Mouse (Mus musculus): ENCODE data around the gene Gm9887.
"Not testable (repeated sequence)": the region's sequence is repeated elsewhere in the genome, so short reads cannot be mapped to it uniquely, and the experiment has no call there.

Gene Gm9887

DNA sequence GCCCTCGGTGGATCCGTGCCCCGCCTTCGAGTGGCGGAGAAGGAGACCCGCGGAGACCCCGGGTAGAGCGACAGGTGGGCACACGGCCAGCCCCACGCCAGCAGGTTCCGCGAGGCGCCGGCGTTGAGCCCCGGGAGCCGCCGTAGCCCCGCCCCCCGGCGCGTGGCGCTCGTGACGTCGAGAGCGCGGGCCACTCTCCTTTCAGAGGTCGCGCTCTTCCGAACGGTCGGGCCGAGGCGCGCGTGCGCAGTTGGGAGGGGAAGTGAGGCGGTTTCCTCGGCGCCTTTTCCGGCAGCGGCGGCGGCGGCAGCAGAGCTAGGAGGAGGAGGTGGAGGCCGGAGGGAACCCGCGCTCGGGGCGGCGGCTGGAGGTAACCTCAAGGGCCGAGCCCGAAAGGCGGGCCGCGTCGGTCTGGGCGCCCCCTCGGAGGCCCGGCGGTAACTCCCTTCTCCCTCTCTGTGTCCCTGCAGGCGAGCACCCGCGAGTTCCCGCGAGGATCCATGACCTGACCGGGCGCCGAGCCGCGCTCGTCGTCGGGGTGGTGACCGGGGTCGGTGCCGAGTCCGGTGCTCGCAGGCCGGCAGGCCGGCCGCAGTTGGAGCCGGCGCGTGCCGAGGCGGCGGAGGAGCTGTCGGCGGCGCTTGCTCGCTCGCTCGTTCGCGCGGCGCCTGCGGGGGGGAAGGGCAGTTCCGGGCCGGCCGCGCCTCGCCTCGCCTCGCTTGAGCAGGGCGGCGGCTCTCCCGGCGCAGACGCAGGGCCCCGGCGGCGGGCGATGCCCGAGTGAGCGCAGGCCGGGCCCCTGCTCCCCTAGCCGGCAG lies at the start of gene Gm9887, which contains the start of gene Arf6:
Gene Gm9887, minus strand, starts transcription at position 605 of the 818 bp plus-strand sequence.
Gene Arf6, plus strand, starts transcription at position 297 of the 818 bp plus-strand sequence.
- peak; percentile 98 for DNase-seq

DNA sequence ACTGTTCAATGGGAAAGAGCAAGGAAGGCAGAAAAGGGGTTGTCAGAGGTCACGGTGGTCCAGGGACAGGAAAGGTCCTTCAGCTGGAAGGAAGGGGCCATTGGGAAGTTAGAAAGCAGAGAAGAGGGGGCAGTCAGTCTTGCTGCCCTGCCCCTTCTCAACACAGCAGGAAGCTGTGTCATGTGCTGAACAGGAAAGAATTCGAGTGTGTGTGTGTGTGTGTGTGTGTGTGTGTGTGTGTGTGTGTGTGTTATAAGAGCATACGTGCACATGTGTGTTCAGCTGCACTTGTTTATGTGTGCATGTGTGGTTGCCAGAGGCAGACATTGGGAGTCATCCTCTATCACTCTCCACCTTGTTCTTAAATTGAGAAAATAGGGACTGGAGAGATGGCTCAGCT lies 48.5 kb upstream of the Gm9887 start:
- no peak for DNase-seq

GRCm38 (mm10) chr12:69419606-69420005 lies 47.3 kb upstream of the Gm9887 start:
- DNase-seq, result no peak

DNA sequence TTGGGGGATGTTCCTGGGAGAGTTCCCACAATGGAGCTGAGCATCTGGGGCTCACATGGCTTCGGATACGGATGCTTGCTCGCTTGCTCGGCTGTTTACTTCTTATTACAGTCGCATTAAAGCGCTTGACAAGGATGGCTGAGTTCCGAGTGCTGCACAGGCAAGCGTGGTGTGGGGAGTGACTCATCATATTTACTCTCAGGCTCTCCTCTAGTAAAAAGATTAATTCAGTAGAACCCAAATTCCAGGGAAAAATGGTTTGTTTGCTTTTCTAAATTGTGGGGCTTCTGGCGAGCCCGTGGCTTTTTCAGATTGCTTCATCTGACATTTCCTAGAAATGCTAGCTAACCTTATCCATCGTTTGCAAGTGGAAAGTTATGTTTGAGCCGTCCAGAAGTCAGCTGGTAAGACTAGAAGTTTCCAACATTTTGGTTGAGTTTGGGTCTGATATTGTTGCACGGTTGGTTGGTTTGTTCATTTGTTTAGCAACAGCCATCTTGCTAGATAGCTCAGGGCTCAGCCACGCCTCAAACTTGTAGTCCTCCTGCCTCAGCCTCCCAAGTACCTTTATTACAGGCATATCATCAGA lies 46.9 kb upstream of the Gm9887 start:
- no peak for DNase-seq

DNA sequence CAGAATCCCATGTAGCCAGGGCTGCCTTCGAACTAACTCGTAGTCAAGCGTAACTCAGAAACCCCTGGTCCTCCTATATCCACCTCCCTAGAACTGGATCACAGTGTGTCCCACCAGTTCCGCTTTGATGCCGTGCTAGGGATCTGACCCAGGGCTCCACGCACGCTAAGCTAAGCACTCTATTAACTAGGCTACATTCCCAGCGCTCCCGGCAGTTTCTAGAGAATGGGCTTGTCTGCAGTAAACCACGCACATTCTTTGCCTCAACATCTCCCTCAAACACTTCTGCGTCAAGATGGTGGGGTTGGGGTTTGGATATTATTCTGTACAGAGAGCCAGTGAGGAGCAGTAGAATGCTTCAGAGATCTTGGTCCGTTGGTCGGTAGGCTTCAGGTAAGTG lies 46.3 kb upstream of the Gm9887 start:
- DNase-seq, result no peak

DNA sequence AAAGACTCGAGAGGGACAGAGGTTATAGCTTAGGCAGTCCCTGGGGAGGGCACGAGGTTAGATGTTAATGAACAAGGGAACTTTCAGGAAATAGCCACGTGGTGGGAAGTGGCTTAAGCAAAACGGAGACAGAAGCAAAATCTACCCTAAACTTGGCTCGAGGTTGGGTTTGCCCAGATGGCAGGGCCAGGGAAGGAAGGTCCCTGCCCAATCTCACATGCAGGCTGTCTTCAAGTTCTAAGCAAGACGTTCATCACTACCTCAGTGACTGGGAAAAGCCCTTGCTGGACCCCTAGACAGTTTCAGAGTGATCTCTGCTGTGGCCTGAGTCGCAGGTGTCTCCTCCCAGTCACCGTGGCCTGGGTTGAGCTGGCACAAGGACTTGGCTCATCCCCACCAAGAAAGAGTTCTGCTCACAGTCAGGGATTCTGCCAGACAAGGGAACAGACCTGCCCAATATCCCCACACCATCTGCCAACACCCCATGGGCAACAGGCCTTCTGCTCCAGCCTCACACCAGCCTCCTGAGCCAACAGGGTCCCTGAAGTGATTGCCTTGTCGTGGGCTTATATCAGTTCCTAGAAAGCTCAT lies 45.5 kb upstream of the Gm9887 start:
- DNase-seq, result no peak

DNA sequence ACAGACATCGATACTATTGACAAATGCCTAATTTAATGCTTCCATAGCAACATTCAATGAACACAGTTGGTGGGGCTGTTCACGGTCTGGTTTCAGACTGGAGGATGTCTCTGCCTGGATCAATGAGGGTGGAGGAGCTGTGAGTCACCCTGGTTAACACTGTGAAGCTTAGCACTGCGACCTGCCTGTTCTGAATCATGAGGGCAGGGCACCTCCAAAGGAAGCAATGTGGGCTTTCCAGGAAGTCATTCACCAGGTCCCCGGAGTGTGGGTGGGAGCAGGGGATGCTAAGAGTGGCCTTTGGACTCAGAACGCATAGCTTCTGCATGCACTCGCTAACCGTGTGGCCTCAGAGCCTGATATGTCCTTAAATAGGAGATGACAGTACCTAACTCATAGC lies 44.5 kb upstream of the Gm9887 start:
- no peak for DNase-seq

DNA sequence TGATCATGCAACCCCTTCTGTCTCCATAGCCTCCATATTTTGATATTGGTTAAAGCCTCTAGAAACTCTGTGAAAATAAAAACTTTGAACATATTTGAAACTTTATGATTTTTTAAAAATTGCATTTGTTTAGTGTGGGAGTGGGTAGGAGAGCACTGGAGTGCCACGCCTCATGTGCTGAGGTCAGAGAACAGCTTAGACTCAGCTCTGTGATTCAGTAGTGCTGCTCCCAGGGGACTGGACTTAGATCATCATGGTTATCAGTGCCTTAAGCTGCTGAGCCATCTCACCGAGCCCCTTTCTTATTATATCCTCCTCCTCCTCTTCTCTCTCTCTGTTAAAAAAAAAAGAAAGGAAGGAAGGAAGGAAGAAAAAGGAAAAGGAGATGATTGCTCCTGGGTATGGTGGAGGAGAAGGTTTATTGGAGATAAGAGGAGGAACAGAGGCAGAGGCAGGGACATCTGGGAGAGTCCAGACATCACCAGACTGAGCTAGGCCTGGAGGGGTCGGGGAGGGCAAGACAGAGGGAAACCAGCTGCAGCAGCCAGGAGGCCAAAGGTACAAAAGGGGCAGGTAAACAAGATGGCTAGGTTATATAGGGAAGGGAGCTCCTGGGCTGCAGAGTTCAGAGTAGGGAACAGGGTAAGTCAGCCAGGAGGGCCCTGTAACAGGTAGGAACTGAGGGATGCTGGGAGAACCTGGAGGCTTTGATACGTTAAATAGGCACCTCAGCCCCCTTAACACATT lies 42.7 kb upstream of the Gm9887 start:
- no peak for DNase-seq

DNA sequence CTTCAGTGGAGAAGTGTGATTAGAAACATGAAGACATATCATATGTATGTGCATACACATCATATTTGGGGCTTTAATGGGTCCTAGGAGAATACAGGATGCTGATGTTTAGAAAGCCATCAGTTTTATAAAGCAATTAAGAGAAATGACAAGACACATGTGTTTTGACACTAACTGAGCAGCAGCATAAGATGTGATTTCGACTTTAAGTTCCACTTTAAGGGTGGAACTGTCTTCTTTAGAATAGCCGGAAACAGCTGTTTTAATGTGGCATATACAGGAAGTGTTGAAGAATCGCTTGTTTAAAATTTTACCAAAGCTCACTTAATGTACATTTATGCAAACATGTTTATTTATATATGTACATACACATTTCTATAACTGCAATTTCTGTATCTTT lies 41.0 kb upstream of the Gm9887 start:
- no peak for DNase-seq

DNA sequence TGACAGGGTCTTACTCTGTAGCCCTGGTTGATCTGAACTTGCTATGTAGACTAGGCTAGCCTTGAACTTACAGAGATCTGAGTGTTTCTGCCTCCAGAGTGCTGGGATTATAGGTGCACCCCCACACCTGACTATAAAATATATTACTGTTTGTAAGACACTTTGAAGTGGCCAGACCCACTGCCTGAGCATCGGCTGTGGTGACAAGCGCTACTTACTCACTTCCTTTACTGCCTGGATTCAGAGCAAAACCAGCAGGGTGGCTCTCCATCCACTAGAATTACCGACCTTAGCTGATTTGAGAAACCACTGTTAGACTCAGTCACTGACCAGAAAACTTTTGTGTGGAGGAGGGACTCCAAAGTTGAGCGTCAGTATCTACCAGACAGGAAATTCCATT lies 39.7 kb upstream of the Gm9887 start:
- no peak for DNase-seq

DNA sequence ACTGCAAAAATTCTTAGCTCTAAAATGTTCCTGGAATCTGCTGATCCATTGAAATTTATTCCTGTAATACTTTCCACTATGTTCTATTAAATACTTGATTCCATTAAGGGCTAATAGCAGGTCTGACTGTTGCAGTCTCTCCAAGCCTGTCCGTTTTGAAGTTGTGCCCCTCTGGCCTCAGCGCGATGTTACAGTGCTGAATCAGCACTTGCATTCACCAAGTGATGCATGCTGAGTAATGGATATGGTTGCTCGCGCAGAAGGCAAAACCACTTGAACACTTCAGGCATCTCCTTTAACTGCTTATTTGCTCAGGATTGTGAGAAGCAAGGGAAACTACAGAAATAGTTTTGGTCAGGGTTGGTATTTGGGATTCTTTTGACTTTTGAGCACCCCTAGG lies 38.5 kb upstream of the Gm9887 start:
- DNase-seq, result no peak

- no peak for DNase-seq
These were observed 30.4 kb upstream of the Gm9887 start for GRCm38 (mm10) chr12:69402594-69403167.

GRCm38 (mm10) chr12:69402100-69402499 lies 29.8 kb upstream of the Gm9887 start:
- DNase-seq, result no peak

DNA sequence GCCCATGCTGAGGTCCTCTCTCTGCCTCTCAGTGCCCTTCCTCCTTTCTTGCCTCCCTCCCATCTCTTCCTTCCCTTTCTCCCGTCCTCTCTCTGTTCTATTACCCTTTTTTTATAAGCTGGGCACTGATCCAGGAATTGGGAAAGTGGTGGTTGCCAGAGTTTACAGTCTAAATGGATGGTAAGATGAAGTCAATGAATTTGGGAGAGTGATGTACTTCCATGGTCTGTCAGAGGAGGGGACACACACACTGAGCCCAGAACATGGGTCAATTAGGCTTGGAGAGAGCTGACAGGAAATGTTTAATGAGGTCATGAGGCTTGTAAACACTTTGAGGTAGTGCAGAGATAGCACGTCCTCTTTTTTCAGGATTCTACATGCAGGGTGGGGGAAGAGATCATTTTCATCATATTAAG lies 28.6 kb upstream of the Gm9887 start:
- no peak for DNase-seq

DNA sequence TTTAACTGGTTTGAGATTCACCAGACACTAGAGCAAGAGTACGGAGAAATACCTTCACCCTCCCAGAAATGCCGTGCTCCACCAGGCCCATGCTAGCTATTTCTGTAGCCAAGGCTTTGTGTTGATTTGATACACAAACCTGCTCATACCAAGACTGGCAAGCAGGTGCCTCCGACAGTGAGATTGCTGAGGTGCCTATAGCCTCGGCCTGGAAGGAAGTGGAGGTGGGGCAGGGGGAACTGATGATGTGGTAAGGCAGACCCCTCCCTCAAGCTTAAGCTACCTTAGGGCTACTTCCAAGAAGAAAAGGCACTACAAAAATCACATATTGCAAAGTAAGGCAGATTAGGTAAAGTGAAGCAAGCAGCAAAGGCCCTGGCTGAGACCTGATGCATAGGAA lies 28.1 kb upstream of the Gm9887 start:
- no peak for DNase-seq

- DNase-seq, result no peak
These were observed 22.2 kb upstream of the Gm9887 start for GRCm38 (mm10) chr12:69394456-69394855.

DNA sequence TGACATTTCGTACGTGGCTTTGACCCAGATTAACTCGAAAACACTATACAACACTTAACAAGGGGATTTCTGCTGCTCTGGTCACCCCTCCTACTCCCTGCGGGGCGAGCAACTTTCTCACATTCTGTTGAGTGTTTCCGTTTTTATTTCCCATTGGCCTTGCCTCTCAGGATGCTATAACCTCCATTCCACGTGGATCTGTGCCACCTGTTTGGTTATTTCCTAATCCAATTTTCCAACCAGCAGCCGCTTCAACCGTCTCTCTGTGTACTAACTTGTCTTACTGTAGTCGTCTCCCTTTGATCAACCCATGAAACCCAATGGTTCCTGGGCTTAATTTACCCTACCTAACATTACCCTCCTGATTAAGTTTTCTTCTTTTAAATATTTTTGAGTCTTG lies 20.8 kb upstream of the Gm9887 start:
- DNase-seq, result no peak

DNA sequence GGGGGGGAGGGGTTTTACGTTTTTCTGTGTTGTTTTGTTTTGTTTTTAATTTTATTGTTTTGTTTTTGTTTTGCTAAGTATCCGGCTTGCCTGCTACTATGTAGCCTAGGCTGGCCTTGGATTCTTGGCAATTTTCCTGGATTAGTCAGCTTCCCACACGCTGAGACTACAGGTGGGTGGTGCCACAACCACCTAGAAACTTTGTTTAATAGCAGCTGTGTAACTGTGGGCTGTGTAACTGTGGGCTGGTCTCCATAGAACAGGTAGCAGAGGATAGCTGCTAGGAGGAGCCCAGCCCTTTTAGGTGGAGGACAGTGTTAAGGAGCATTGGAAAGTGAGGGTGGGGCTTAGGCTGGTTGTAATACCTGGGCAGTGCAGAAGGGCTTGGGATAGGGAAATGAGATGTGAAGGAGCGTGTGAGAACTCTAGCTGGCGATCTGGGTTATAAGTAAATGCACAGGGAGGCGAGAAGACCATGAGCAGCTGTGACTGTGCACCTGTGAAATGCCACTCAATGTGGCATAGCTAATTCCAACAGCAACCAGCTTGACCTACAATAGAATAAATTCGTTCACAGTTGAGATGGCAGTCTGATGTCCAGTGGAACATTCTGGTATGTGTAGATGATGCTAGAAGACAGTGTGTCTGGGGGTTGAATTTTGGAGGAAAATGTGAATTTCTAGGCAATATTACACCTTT lies 17.9 kb upstream of the Gm9887 start:
- no peak for DNase-seq

DNA sequence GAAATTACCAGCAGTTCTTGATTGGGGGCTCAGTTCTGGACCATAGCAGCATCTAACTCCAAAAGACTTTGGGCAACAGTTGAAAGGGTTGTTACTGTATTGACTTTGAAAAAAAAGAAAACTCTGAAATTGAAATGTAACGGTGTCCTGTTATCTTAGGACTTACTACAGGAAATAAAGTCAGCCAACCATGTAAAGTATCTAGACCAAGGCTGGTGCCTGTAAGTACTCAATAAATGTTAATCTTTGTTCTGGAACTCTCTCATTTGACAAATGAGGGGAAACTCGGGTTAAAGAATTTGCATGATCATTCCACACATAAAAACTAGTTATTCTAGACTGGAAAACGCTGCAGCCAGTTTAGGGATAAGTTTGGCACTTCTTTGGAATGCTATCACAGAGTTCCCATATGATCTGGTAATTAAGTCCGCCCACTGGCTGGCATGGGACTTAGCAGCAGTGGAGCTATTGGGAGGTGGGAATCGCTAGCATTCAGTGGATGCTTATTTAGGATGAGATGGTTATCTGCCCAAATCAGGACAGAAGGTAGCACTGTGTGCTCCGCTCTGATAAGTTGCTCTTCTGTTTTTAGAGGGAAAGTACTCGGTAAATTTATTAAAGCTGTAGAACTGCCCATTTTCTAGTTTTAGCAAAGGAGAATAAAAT lies 17.1 kb upstream of the Gm9887 start:
- DNase-seq, result no peak

DNA sequence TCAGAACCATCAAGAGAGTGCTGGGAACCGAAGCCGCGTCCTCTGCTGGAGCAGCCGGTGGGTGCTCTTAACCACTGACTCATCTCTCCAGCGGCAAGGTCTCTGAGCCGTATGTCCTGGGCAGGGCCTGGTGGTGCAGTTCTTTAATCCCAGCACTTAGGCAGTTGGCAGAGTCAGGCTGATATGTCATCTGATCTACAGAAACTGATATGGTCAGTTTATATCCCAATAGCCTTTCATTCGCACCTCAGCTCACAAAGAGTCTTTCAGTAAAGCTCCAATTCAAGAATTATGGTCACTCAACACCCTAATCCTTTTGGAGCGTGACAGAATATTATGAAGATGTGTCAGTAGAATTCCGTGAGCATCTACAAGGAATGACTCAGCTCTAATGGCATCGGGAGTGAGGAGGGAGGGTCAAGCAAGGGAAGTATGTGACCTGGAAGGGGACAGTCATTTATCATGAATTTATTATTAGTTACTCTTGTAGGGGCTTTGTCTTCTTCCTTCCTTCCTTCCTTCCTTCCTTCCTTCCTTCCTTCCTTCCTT lies 16.1 kb upstream of the Gm9887 start:
- no peak for DNase-seq

DNA sequence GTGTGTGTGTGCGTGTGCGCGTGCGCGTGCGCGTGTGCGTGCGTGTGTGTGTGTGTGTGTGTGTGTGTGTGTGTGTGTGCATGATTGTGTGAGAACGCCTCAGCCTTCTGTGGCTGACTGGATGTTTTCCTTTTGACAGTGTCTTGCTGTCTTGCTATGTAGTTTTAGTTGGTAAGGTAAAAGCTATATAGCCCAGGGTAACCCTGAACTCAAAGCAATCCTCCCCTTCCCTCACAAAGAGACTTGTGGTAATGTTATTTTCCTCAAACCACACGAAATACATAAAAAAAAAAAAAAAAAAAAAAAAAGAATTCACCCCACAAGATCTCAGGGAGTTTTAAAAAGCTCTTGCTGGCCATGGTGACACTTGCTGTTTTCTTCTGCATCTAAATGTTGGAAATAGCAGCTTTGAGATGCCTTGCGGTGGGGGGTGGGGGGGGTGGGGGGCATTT lies 14.0 kb upstream of the Gm9887 start:
- not testable (repeated sequence) for DNase-seq

Data from embryo, embryonic 11 days (tissue).